Mouse (Mus musculus) megakaryocyte, embryonic 14.5 days (primary cell): Measurements from ENCODE around the gene Lcn5.

ENCODE experiments used
- FLI1 ChIP-seq: IDR thresholded peaks from 2 replicates; pipeline ENCODE4 v1.6.1; 2012; ENCODE audit warnings: low read length, inconsistent platforms, mixed read lengths
- GATA1 ChIP-seq: IDR thresholded peaks from 3 replicates; pipeline ENCODE4 v1.6.1; 2012; ENCODE audit warnings: mixed read lengths, low read length, inconsistent platforms, borderline replicate concordance

DNA sequence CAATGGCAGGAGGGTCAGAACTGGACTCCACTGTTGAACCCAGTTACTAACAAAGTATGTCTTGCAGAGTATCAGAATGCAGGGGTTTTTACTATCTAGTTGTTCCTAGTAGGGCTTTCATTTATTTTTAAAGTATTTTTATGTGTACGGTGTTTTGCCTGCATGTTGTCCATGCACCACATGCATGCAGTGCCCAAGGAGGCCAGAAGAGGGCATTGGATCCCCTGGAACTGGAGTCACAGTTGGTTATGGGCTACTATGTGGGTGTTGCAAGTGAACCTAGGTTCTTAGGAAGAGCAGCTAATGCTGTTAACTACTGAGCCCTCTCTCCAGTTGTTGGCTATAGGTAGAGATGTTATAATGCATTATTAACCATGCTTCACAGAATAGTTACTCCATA, 5.8 kb downstream of the Lcn5 start:
- no peak for TF ChIP-seq FLI1
- no peak for TF ChIP-seq GATA1
